Mouse (Mus musculus) cerebellum, adult 8-10 months (tissue): ENCODE results near the gene Map3k5.

Experiments used
- DNase-seq: peaks from one replicate; pipeline ENCODE4 v3.0.0; 2022

Map3k5 gene

GRCm38 (mm10) chr10:19935821-19936367 lies 1.6 kb downstream of the Map3k5 start:
- DNase-seq, result no peak

GRCm38 (mm10) chr10:19936961-19937708 lies 2.9 kb downstream of the Map3k5 start:
- DNase-seq, result no peak

GRCm38 (mm10) chr10:19938738-19939137 lies 4.5 kb downstream of the Map3k5 start:
- DNase-seq, result no peak

GRCm38 (mm10) chr10:19939282-19939705 lies 5.0 kb downstream of the Map3k5 start:
- no peak for DNase-seq

GRCm38 (mm10) chr10:19940127-19940526 lies 5.9 kb downstream of the Map3k5 start:
- DNase-seq, result no peak

GRCm38 (mm10) chr10:19940626-19941025 lies 6.4 kb downstream of the Map3k5 start:
- no peak for DNase-seq

GRCm38 (mm10) chr10:19941063-19941462 lies 6.8 kb downstream of the Map3k5 start:
- DNase-seq, result no peak

GRCm38 (mm10) chr10:19941914-19942313 lies 7.6 kb downstream of the Map3k5 start:
- DNase-seq, result no peak

GRCm38 (mm10) chr10:19942621-19943020 lies 8.3 kb downstream of the Map3k5 start:
- no peak for DNase-seq

GRCm38 (mm10) chr10:19945651-19946050 lies 11.4 kb downstream of the Map3k5 start:
- no peak for DNase-seq

- DNase-seq, result no peak
Measured at GRCm38 (mm10) chr10:19946644-19947043, 12.4 kb downstream of the Map3k5 start.

- DNase-seq, result no peak
Measured at GRCm38 (mm10) chr10:19947441-19947840, 13.2 kb downstream of the Map3k5 start.

GRCm38 (mm10) chr10:19947901-19948300 lies 13.6 kb downstream of the Map3k5 start:
- no peak for DNase-seq

GRCm38 (mm10) chr10:19948381-19948780 lies 14.1 kb downstream of the Map3k5 start:
- no peak for DNase-seq

- no peak for DNase-seq
Measured at GRCm38 (mm10) chr10:19949106-19949505, 14.8 kb downstream of the Map3k5 start.

- DNase-seq, result no peak
Measured at GRCm38 (mm10) chr10:19953032-19953761, 18.9 kb downstream of the Map3k5 start.

- DNase-seq, result no peak
Measured at GRCm38 (mm10) chr10:19954572-19954971, 20.3 kb downstream of the Map3k5 start.

- DNase-seq, result no peak
Measured at GRCm38 (mm10) chr10:19955817-19956216, 21.5 kb downstream of the Map3k5 start.

- DNase-seq, result no peak
Measured at GRCm38 (mm10) chr10:19956745-19957144, 22.5 kb downstream of the Map3k5 start.

GRCm38 (mm10) chr10:19960831-19961380 lies 26.6 kb downstream of the Map3k5 start:
- no peak for DNase-seq

- no peak for DNase-seq
Measured at GRCm38 (mm10) chr10:19962746-19963145, 28.5 kb downstream of the Map3k5 start.

- no peak for DNase-seq
Measured at GRCm38 (mm10) chr10:19963206-19963605, 28.9 kb downstream of the Map3k5 start.

GRCm38 (mm10) chr10:19964105-19964504 lies 29.8 kb downstream of the Map3k5 start:
- DNase-seq, result no peak

- no peak for DNase-seq
Measured at GRCm38 (mm10) chr10:19966597-19966996, 32.3 kb downstream of the Map3k5 start.
